Mouse (Mus musculus) 3134 (cell line): ENCODE data around the gene Hist1h2bn.
A peak's percentile ranks its signal among the peaks of the same experiment; 100 is the strongest.

Experiments
- DNase-seq: peaks from one replicate; pipeline ENCODE4 v3.0.0-alpha.2; 2011; ENCODE audit warnings: low spot score; ENCODE audit not compliant: insufficient read length; ENCODE audit errors: extremely low read depth

Gene Hist1h2bn

DNA sequence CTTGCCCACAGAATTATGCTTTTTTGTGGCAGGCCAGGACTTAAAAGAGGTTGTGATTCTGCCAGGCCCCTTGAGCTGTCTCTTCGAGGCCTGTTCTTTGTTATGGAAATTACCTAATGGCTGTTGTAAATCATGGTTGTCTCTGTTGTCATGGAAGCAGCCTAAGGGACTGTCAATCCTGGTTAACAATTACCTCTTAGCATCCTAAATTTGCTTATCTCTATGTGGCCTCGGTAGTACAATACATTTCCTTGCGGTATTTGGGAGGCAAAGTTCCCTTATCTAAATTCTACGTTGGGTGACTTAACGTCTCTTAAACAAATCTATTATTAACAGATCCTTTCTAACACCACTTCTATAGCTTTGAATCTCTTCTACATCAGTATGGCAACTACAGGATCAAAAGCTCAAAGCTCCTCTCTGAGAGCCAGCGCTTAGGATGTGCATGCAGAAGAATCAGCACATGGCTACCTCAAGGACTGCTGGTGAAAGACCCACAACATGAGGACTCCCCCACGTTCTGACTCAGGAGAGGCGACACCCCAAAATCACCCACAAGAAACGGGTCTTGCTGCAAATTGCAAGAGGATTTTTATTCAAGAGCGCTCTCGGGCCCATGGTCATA lies 25.9 kb upstream of the Hist1h2bn start:
- DNase-seq, result no peak

DNA sequence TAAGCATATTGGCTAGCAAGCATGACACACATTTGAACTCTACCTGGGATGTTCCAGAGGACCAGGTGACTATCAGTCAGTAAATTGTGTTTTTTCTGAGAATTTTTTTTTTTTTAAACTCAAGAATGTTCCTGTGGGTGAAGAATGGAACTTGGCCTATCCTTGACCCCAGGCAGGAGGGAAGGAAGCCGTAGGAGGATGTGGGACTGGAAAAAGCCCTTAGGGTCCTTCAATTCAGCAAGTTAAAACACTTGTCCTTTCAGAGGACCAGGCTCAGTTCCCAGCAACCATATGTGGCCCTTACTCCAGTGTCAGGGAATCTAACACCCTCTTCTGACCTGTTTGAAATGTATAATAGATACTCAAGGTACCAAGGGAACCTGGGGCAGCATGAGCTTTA lies 24.4 kb upstream of the Hist1h2bn start:
- DNase-seq, result no peak

DNA sequence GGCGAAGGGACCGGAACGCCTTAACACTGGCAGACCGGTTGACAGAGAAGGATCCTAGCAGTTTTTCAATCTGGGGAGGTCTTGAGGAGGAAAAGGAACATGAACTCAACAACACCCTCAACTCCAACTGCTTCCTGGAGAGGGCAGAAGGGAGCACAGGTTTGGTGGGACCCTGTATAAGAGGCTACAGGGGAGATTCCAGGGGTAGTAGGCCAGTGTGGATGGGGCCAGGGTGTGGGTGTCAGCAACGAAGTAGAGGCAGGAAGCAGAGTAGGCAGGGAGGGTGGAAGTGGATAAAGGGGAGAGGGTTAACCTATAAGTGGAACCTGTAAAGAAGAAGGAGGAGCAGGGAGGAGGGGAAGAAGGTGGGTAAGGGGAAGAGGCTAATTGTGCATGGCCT lies 20.5 kb upstream of the Hist1h2bn start:
- peak; percentile 52 for DNase-seq

DNA sequence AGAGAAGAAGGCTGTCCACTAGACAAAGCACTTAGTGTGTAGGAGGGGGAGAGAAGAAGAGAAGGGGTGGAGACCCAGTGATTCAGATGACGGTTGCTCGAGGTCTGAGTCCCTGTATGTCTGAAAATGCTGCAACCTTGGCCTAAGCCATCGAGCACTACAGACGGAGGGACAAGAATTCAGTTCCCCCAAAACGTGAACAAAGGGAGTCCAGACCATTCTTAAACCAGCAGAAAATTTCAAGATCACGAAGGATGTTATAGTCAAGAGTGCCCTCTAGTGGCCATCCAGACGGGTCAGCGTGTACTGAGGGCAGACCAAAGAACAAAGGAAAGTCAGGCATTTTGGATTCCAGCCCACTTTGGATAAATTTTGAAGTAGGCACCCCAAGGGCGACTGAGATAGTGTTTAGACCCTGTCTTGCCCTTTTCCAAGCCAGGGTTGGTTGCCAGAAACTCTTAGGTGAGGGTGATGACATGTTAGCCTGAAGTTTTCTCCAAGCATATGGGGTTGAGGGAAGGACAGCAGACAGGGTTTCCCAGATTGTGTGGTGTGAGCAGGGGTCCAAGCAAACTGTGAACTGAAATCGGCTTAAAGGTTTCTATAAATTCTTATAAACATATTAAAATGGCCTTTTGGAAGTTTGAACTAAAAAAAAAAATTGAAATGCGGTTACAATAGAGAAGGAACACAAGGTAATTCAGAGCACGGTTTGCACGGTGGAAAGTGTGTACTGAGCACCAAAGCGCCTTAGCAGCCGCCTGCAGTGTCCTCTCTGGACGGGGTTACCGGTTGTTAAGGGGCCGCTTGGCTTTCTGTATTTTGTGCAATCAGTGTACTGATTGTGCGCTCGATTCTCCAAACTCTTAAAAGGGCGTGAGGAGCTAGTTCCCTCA lies 19.7 kb upstream of the Hist1h2bn start:
- DNase-seq, result peak; percentile 69

DNA sequence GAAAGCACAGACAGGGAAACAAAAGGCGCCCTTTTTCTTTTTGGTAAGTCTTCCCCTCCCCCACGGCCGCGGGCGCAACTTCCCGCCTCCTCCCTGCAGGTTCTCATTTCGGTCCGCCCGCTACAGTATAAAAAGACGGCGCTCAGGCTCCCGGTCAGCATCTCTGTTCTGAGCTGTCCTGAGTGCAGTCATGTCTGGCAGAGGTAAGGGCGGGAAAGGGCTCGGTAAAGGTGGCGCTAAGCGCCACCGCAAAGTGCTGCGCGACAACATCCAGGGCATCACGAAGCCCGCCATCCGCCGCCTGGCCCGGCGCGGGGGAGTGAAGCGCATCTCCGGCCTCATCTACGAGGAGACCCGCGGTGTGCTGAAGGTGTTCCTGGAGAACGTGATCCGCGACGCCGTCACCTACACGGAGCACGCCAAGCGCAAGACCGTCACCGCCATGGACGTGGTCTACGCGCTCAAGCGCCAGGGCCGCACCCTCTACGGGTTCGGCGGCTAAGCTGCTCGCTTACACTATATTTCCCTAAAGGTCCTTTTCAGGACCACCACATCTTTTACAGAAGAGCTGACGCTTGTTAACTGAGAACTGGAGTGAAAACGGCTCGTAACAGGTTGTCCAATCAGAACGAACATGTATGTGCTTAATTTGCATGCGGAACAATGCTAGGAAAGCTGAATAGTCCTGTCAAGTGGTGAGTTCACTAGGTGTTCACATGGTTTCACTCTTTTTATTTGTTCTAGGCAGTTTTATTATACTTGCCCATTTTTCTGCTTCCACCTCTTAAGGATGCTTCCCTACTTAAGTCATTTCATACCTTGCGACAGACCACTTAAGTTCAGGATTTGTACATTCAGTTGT lies 18.8 kb upstream of the Hist1h2bn start, which contains the start of gene Hist1h4j:
Gene Hist1h4j (plus strand): TSS at position 159 of the 862 bp plus-strand sequence.
- peak; percentile 97 for DNase-seq

DNA sequence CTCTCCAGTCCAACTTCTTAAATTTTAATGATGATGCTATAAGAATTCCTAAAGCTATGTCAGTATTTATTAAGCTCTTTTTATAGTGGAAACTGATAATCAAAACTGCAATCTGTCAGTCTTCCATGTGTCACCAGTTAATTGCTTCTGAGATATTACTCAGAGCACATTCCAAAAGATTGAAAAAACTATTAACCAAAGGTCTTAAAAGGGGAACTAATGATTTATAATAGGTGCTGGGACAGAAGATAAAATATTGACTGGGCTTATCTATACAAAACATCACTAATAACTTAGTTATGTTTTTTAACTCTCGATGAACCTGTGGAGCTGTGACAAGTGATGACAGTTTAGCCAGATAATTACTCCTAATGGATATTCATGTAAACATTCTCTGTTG lies 8.9 kb upstream of the Hist1h2bn start:
- no peak for DNase-seq

DNA sequence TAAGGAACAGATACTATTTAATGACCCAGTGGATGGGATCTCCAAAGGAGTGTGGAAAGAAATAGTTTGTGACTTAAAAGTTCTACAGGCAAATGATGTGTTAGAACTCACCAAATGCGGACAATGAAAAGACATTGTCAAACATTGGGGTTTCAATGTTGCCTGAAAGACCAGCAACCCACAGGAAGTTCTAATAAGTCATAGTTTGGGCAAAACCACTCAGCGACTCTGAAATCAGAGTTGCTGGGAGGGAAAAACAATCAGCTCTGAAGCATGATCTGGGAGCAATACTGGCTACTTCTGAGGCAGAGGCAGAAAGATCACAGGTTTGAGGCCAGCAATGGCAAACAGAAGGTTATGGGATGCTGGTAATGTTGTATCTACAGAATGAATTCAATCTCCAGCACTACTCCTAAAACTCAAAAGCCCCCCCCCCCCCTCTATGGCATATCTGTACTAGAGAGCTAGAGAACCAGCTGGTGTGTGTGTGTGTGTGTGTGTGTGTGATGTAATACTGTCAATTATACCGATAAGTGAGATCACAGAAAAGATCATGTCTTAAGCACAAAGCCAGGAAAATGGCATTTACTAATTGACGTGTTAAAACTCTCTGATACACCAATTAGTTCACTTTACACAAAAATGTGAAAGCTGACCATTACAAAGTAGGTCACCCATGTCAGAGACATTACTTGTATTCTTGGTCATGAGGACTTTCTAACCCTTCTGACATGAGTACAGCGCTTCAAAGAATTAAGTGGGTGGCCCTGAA lies 4.3 kb upstream of the Hist1h2bn start:
- DNase-seq, result no peak

DNA sequence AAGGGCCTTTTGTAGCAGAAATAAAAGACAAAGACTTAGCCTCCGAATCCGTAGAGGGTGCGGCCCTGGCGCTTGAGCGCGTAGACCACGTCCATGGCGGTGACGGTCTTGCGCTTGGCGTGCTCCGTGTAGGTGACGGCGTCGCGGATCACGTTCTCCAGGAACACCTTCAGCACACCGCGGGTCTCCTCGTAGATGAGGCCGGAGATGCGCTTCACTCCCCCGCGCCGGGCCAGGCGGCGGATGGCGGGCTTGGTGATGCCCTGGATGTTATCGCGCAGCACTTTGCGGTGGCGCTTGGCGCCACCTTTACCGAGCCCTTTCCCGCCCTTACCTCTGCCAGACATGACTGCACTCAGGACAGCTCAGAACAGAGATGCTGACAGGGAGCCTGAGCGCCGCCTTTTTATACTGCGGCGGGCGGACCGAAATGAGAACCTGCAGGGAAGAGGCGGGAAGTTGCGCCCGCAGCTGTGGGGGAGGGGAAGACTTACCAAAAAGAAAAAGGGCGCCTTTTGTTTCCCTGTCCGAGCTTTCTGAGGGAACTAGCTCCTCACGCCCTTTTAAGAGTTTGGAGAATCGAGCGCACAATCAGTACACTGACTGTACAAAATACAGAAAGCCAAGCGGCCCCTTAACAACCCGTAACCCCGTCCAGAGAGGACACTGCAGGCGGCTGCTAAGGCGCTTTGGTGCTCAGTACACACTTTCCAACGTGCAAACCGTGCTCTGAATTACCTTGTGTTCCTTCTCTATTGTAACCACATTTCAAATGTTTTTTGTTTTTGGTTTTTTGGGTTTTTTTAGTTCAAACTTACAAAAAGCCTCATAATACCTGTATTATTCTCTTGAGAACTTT lies 3.5 kb upstream of the Hist1h2bn start, which contains the start of gene Hist1h4k:
Gene Hist1h4k (minus strand): TSS at position 347 of the 859 bp plus-strand sequence.
- peak; percentile 94 for DNase-seq

DNA sequence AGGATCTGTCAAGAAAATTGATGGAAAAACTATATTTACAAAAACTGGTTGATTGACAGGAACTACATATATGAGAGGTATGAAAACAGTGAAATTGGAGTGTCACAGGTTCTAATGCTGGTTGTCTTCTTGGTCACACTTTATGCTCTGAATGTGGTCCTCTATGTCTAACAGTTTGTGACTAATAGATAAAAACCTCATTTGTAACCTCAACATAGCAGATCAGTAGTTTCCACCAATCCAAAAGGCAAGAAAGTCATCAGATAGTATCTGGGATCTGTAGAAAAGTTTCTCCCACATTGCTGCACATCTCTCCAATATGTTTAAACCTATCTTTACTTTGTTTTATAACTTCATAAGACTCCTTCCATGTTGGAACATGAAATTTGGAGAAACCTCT lies 2.5 kb upstream of the Hist1h2bn start:
- DNase-seq, result peak; percentile 37

DNA sequence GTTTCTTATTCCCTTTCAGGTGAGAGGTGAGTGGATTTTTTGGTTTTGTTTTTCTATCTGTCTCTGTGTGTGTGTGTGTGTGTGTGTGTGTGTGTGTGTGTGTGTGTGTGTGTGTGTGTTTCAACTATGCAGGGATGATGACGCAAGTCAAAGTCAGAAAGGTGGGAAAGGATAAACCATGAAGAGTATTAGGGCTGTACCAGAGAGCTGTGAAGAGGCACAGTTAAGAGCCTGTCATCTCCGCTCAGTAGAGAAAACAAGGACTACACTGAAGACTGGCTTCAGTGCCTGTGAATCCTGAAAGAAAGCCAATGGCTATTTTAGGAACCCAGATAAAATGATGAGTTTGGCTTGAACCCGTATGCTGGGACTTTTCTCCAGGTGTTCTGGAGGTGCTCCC lies 2.1 kb upstream of the Hist1h2bn start:
- DNase-seq, result peak; percentile 46

DNA sequence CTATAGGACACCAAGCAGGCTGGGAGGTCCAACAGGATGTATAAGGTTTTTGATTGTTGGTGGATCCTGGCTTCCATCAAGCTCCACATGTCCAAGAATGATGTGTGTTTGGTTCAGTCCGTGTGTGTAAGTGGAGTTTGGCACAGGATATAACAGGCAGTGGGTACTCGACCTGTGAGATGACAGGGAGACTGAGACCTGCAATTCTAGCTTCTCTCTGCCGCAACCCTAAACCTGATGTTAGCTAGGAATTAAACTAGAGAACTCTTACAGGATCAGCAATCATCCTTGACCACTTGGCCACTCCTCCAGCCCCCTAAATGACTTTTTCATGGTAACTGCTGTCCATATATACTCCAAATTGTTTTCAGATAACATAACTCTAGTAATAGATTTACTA lies 1.6 kb upstream of the Hist1h2bn start:
- DNase-seq, result peak; percentile 51

DNA sequence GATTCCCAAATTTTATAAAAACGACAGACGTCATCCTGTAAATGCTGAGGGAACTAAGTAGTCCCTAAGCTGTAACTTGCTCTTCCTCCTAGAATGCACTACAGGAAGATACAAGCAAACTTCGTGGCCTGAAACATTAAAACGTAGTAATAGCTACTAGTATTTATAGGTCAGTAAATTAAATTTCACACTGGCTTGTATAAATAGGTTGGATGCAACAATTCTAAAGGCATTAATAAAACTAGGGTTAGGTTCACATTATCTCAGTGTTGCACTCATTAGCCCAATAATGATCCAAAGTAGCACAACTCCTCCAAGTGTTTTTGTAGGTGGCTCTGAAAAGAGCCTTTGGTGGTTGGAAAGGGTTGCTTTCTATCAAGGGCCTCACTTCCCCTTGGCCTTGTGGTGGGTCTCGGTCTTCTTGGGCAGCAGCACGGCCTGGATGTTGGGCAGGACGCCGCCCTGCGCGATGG lies 836 bp upstream of the Hist1h2bn start:
- no peak for DNase-seq

DNA sequence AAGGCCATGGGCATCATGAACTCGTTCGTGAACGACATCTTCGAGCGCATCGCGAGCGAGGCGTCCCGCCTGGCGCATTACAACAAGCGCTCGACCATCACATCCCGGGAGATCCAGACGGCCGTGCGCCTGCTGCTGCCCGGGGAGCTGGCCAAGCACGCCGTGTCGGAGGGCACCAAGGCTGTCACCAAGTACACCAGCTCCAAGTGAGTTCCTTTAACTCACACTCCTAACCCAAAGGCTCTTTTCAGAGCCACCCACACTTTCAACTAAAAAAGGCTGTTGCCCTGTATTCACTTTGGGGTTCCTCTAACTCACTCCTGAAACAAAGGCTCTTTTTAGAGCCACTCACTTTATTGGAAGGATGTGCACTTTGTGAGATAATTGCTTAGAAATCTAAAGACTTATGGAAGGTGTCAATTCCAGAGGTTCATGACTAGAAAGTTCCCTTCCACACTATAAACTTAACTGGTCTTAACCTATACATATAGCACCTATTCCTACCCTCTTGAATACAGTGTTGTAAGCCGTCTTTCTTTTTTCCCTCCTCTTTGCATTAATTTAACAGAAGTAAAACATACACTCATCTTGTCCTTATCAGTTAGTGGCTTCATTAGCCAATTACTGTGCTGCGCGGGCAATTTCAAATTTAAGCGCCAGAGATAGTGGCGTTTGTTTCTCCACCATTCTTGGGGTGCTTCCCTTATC lies 525 bp downstream of the Hist1h2bn start:
- peak; percentile 72 for DNase-seq

DNA sequence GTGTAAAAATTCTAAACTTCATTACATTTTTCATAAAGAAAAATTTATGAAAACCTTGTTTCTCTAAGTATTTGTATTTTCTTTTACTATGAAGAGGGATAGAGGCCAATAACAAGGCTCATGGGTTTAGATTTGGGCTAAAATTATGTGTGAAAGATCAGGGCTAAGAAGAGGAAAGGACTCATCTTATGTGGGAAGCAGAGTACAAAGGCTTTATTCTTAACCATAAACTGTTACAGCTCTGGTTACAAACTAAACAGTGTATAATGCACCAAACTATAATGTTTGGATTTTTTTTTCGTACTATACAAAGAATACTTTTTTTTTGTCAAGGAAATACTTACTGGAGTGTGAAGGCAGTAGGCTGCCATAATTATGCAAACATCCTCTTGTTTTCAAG lies 1.8 kb downstream of the Hist1h2bn start:
- DNase-seq, result no peak

DNA sequence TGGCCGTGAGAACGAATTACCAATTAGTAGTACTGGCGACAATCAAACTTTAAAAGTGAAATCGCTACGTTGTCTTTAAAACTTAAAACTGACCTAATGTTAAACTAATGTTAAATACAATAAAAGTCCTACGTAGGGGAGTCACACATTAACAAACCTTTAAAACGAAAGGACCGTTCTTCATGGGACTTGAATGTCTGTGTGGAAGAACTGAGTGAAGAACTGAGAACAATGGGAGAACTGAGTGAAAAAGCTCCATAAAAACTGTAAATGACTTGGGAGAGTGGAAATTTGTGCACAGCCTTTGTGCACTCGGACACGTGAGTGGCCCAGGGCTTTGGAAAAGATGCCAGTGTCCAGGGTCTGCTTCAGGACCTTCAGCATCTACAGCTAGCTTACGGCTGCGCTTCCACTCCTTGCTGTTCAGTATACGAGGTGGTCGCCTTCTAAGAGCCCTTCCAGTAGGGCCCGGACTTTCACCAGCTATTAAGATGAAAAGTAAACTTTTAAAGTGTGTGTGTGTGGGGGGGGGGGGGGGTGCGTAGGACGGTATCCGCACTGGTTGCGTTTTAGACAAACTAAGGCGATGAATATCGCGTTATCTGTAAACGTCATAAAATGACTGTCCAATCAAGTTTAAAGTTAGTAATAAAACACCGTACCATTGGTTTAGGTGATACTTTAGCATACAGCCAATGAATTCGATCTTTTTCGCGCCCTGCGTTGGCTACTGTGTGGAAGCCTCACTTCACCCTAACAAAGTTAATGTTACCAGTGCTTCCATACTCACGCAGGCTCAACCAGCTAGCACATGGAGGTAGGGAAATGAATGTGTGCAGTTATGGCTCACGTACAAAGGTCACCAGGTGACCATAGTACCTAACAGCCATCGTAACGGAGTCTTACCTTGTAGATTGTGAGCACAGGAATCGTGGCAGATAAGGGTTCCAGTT lies 25.2 kb downstream of the Hist1h2bn start:
- peak; percentile 66 for DNase-seq

DNA sequence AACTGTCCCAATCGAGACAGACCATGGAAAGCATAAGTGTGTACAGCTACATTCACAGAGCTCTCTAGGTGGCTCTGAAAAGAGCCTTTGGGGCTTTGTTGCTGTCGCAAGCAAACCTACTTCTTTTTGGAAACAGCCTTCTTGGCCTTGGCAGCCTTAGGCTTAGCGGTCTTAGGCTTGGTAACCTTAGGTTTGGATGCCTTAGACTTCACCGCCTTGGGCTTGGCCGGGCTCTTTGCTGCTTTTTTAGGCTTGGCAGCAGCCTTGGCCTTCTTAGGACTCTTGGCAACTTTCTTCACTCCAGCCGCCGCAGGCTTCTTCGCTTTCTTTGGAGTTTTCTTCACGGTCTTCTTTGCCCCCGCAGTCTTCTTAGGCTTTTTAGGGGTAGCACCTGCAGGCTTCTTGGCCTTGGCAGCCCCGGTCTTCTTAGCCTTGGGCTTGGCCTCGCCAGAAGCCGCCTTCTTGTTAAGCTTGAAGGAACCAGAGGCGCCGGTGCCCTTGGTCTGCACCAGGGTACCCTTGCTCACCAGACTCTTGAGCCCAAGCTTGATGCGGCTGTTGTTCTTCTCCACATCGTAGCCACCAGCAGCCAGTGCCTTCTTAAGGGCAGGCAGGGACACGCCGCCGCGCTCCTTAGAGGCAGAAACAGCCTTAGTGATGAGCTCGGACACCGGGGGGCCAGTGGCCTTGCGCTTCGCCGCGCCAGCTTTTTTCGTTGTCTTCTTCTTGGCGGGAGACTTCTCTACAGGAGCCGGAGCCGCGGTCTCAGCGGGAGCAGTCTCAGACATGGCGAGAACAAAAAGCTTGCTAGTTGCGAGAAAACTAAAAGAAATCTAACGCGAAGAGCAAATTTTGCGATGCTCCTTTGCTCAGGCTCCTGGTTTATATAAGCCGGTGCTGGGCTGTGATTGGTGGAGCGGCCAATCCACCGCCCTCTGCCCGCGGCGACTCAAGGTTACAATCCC lies 26.1 kb downstream of the Hist1h2bn start, which contains the start of gene Hist1h1b:
Gene Hist1h1b (minus strand): TSS at position 859 of the 965 bp plus-strand sequence.
- peak; percentile 94 for DNase-seq
